Mouse (Mus musculus): ENCODE measurements around the gene Glmp.
"Not testable (repeated sequence)": the region's sequence is repeated elsewhere in the genome, so short reads cannot be mapped to it uniquely, and the experiment has no call there.

Gene Glmp

DNA sequence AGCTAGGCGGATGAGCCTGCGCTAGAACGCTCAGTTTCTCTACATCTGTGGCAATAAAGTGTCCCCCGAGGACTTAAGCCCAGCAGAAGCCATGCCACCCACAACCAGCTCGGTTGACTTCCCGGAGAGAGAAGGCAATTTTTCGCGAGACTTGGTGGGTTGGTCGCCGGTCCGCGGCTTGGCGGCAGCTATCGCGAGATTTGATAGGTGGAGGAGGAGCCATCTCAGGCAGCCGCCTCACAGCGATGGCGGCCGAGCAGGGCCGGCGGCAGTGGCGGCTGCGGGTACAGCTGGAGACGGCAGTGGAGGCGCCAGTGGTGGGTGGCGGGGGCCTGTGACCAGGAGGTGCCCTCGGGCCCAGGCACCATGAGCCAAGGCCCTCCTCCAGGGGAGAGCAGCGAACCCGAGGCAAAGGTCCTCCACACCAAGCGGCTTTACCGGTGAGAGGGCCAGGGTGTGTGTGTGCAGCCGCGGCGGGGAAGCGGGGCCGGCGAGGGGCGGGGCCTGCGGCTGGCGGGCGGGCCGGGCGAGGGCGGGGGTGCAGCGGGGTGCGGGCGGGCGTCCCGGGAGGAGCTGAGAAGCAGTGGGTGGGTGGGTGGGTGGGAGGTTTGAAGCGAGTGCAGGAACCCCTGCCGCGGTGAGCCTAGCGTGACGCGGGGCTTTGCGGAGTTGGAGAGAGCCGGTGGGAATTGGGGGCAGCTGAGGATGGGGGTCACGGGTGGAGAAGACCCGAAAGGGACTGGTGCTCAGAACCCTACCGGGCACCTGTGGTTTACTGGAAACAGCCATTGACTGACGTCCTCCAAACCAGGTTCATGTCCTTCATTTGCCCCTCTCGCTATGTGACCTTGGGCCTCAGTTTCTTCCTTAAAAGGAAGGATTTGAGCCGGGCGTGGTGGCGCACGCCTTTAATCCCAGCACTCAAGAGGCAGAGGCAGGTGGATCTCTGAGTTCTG lies 11.5 kb downstream of the Glmp start, which contains the start of the genes Tmem79 and Smg5:
Tmem79 (minus strand) TSS at position 91 of the 956 bp plus-strand sequence.
Smg5 (plus strand) TSS at position 203 of the 956 bp plus-strand sequence.
- DNase-seq (ENCODE audit: low read depth, low spot score): peak; percentile 94

DNA sequence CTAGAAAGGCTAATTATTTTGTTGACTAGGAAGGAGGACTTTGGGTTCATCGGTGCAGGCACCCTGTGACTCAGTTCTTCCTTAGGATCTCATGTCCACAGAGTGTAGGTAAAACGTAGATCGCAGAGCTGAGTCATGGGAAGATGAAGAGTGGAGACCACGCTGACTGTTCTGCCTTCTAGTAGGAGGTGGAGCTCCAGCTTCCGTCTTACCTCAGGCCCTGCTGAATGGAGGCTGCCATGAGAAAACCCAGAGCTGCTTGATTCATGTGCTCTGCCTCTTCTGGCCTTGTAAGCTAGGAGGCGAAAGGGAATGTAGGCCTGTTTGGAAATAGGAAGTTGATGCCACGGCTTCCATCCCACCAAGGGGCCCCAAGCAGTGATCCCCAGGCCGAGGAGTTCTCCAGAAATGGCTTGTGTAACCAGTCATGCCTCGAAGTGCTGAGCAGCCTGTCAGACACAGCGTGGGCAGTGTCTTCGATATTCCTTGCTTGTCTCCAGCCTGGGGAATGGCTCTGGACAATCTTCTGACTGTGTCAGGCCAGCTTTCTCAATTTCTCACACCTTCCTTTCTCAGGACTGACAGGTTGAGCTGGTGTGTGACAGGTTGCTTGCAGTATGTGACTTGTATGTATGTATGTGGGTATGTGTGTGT lies 12.7 kb downstream of the Glmp start:
- peak; percentile 53 for DNase-seq (ENCODE audit: low read depth, low spot score)

DNA sequence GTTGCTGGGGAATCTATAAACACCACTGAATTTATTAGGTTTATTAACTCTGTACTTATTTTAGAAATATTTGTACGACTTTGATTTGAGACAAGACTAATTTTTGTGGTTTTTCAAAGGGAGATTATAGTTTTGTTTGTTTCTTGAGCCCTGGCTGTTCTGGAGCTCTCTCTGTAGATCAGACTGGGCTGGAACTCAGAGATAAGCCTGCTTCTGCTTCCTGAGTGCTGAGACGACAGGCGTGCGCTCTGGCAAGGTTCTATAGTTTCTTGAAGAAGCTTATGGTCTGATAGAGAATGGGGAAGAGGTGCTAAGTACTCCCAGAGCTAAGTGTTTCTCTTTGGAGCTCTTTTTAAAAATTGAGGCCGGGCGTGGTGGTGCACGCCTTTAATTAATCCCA lies 13.5 kb downstream of the Glmp start:
- peak; percentile 66 for DNase-seq (ENCODE audit: low read depth, low spot score)

DNA sequence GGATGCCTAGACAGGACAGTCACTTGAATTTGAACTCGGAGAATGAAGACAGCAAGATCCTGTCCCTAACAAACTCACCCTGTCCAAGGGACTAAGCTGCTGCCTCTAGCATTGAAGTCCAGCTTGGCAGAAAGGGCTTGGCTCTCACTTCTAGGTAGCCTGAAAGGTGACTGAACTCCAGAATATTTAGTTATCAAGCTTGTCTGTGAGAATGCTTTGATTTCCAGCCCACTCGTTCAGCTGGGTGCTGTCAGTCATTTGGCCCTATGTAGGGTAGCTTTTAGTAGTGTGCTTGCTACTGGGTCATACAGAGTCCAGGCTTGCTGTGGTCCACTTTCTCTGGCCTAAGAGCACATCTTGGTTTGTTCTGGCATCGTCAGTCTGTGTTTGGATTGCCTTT lies 14.2 kb downstream of the Glmp start:
- no peak for DNase-seq (ENCODE audit: low read depth, low spot score)

DNA sequence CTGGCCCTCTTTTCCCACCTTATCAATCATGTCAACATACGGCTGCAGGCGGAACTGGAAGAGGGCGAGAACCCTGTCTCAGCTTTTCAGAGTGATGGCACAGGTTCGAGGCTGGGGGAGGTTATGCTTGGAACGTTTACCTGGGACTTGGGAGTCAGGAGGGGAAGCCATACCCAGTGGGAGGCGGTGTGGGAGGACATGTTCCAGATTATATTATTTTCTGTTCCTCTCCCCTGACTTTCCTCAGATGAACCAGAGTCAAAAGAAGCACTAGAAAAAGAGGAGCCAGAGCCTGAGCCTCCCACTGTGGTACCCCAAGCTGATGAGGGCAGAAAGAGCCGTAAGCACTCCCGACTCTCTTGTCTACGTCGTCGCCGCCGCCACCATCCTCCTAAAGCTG lies 25.9 kb downstream of the Glmp start:
- no peak for DNase-seq (ENCODE audit: low read depth, low spot score)

DNA sequence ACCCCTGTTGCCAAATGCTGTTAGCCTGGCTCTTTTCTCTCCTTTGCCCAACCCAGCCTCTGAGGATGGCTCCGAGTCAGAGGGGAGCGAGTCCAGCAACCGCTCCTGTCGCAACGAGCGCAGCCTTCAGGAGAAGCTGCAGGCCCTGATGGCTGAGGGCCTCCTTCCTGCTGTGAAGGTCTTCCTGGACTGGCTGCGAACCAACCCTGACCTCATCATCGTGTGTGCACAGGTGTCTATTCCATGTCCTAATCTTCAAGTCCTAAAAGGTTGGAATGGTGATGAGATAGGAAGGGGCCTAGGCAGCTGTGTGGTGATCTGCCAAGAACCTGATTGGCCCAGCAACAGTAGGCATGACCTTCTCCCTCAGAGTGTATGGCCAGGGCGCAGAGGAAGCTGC lies 28.1 kb downstream of the Glmp start:
- DNase-seq (ENCODE audit: low read depth, low spot score): no peak

- DNase-seq (ENCODE audit: low read depth, low spot score): no peak
Measured at GRCm38 (mm10) chr3:88354396-88355165, 29.8 kb downstream of the Glmp start.

DNA sequence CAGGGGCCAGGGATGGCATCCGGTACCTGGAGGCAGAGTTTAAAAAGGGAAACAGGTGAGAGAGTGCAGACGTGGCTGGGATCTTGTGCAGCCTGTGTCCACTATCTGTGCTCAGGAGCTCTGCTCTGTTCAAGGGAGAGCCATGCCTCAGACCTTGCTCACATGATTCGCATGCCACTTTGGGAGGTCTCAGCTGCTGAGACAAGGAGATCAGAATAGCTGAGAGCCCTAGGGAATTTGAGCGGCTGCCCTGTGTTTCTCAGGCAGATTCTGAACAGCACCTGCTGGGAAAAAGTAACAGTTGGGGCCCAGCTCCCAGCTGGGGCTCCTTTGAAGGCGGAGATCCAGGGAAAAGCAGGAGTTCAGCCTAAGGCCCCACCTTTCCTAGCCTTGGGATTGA lies 34.8 kb downstream of the Glmp start:
- no peak for DNase-seq (ENCODE audit: low read depth, low spot score)

- no peak for DNase-seq (ENCODE audit: low read depth, low spot score)
Measured at GRCm38 (mm10) chr3:88359989-88360388, 35.2 kb downstream of the Glmp start.

DNA sequence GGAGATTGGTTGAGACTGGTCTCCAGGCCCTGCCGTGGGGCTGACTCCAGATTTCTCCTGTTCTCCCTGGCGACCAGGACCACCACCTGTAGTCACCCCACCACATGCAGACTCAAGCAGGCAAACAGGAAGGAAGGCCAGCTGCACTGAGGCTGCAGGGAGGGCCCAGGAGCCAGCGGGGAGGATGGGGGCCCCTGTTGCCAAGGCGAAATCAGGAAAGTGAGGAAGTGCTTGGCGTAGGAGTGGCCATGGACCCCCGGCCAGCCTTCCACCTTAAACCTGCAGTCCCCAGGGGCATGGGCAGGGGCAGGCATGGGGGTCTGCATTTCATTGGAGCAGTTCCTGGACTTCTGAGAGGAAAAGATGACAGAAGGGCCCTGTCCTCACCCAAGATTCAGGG lies 36.3 kb downstream of the Glmp start:
- no peak for DNase-seq (ENCODE audit: low read depth, low spot score)

DNA sequence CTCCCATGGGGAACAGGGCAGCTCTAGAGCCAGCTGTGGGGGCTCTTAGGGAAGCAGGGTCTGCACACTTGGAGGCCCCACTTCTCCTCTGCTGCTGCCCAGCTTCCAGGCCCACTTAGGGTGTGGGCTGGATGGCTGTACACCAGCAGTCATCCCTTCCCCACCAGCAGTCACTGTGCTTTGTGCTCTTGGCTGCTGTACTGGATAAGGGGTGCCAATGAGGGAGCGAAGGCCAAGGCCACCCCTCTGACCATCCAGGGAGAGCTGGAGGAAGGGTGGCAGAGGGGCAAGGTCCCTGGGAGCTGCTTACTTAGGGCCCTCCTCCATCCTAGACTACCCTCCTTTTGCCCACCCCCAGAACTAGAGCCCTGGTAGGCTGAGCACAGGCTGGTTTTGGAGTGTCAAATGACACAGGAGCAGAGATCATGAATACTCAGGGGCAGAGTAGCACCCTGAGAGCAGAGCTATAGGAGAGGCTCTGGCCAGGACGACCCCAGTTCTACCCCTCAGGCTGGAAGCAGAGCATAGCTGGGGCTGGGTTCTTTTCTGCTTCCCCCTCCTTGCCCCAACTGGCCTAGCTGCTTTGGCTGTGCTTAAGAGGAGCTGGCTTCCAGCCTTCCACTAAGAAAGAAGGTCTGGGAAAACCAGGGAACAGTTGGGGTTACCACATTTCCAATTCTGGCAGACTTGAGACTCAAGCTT lies 36.9 kb downstream of the Glmp start:
- DNase-seq (ENCODE audit: low read depth, low spot score): no peak

- peak; percentile 52 for DNase-seq (ENCODE audit: low read depth, low spot score)
Measured at GRCm38 (mm10) chr3:88363700-88364099, 38.9 kb downstream of the Glmp start.

GRCm38 (mm10) chr3:88364337-88364736 lies 39.5 kb downstream of the Glmp start, which contains the start of gene Paqr6:
TSS of gene Paqr6 (plus strand) at chr3:88364584.
- peak; percentile 80 for DNase-seq (ENCODE audit: low read depth, low spot score)

- DNase-seq (ENCODE audit: low read depth, low spot score): no peak
Measured at GRCm38 (mm10) chr3:88365705-88366361, 41.0 kb downstream of the Glmp start.

DNA sequence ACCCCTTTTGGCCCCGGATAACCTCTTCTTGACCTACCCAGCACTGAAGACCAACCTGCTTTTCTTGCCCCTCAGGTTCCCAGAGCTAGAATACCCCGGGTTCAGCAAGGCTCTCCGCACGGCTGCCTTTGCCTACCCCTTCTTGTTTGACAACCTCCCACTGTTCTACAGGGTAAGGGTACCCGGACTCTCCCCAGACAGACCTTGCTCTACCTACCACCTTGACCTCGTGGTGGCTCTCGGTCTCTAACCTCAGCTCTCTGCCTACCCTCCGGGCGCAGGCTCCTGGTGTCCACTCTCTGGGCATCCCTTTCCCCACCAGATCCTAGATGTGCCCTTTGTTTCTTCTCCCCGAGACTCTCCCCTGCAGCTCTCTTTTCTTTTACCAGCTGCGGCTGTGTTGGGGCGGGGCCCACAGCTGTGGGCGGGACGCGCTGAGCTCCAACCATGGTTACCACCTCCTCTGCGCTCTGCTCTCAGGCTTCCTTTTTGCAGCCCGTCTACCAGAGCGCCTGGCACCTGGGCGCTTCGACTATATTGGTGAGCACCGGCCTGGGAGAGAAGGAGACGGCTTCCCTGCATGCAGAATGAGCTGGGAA lies 42.1 kb downstream of the Glmp start:
- not testable (repeated sequence) for DNase-seq (ENCODE audit: low read depth, low spot score)

GRCm38 (mm10) chr3:88367517-88367916 lies 42.7 kb downstream of the Glmp start:
- not testable (repeated sequence) for DNase-seq (ENCODE audit: low read depth, low spot score)

GRCm38 (mm10) chr3:88368511-88368910 lies 43.7 kb downstream of the Glmp start:
- not testable (repeated sequence) for DNase-seq (ENCODE audit: low read depth, low spot score)

GRCm38 (mm10) chr3:88372643-88373042 lies 47.8 kb downstream of the Glmp start, which contains the start of gene Bglap3:
TSS of gene Bglap3 (minus strand) at chr3:88372743.
- DNase-seq (ENCODE audit: low read depth, low spot score): not testable (repeated sequence)

- not testable (repeated sequence) for DNase-seq (ENCODE audit: low read depth, low spot score)
Measured at GRCm38 (mm10) chr3:88375750-88376626, 51.2 kb downstream of the Glmp start.

Data from c-Kit-negative CD71-positive TER-119-positive erythroid progenitor cells, embryonic 14.5 days (primary cell).